Mouse (Mus musculus) liver, embryonic 15.5 days (tissue): ENCODE data around the gene Ccdc97. TPM values are rescaled to one million over a fixed set of nuclear protein-coding genes. Genes with fewer than 3 reads are reported as not detected.

Experiments
- ATAC-seq: fragments of 200-750 bp; cut with Nextera tagmentation; 2 replicates; pipeline ENCODE4 v1.8.0; 2017; ENCODE audit warnings: moderate number of reproducible peaks, mild to moderate bottlenecking, moderate library complexity; ENCODE audit not compliant: insufficient read depth
- H3K27ac ChIP-seq: fragments of 300-500 bp; sonication (generic); replicated peaks from 2 replicates; pipeline ENCODE4 v1.5.1; 2015; ENCODE audit warnings: mild to moderate bottlenecking, inconsistent platforms
- H3K27me3 ChIP-seq: fragments of 300-500 bp; sonication (generic); 2 replicates; pipeline ENCODE4 v1.6.1; 2015; ENCODE audit warnings: mild to moderate bottlenecking, inconsistent platforms
- H3K36me3 ChIP-seq: fragments of 300-500 bp; sonication (generic); replicated peaks from 2 replicates; pipeline ENCODE4 v1.6.1; 2015; ENCODE audit warnings: moderate library complexity, mild to moderate bottlenecking, inconsistent platforms
- H3K4me1 ChIP-seq: fragments of 300-500 bp; sonication (generic); replicated peaks from 2 replicates; pipeline ENCODE4 v1.6.1; 2015; ENCODE audit warnings: inconsistent platforms
- H3K4me2 ChIP-seq: fragments of 300-500 bp; sonication (generic); 2 replicates; pipeline ENCODE4 v1.6.1; 2015; ENCODE audit warnings: moderate library complexity, mild to moderate bottlenecking, inconsistent platforms
- H3K4me3 ChIP-seq: fragments of 300-500 bp; sonication (generic); replicated peaks from 2 replicates; pipeline ENCODE4 v1.5.1; 2015; ENCODE audit warnings: mild to moderate bottlenecking, inconsistent platforms
- H3K9ac ChIP-seq: fragments of 300-500 bp; sonication (generic); 2 replicates; pipeline ENCODE4 v1.6.1; 2015; ENCODE audit warnings: moderate library complexity, mild to moderate bottlenecking, inconsistent platforms
- H3K9me3 ChIP-seq: fragments of 300-500 bp; sonication (generic); replicated peaks from 2 replicates; pipeline ENCODE4 v1.6.1; 2016; ENCODE audit warnings: inconsistent platforms
- WGBS: fragments of 180-500 bp; shearing (Covaris S2); methylation state at CpG from one replicate; pipeline ENCODE4 v1.1.7; 2015; ENCODE audit warnings: mixed read lengths; ENCODE audit not compliant: insufficient replicate concordance; 5-methylcytosine and 5-hydroxymethylcytosine counted together
- polyA plus RNA-seq: library from polyadenylated mRNA; unstranded; fragments of >200 nt; fragmentation: Nextera tagmentation; extraction: Ambion mirVana; gene quantifications from 2 replicates; pipeline ENCODE4 v1.2.1, GENCODE M21; 2015

Gene Ccdc97
- 9.7 and 10.6 TPM in 2 replicates for polyA plus RNA-seq

DNA sequence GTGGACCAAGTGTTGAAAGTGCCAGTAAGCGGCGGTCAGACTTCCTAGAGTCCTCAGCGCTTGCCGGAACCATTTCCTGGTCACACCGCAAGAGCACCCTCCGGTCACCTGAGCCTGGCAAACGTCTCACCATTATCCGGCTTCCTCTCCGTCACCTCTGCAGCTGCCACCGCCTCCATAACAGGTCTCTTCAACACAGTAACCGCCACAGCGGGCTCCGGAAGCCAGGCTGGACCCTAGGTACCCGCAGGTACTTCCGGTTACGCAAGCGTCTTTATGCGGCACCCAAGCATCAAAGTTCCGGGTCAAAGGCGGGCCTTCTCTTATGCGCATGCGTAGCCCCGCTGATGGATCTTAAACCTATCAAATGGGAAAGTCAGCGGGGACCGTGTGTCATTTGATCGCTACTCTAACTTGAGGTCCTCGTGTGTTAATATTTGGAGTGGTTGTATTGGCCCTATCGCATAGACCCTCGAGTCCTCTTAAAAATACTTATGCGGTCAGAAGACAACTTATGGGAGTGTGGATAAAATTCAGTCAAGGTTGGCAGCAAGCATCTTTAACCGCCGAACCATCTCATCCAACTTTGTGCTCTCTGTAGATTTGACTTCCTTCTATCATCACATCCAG lies at the start of gene Ccdc97:
Ccdc97 (minus strand) TSS at position 301 of the 630 bp plus-strand sequence.
- H3K4me2 ChIP-seq, result peak within 1 kb of the TSS; percentile 80
- H3K9ac ChIP-seq, result peak within 1 kb of the TSS; percentile 77
- no peaks in the 10 kb centered on the region for H3K9me3 ChIP-seq
- H3K4me3 ChIP-seq, result peak within 1 kb of the TSS; percentile 76
- peaks cover 53% of the 10 kb centered on the region for H3K4me1 ChIP-seq
- no peaks in the 10 kb centered on the region for H3K27me3 ChIP-seq
- H3K27ac ChIP-seq, result peak within 1 kb of the TSS; percentile 84
- ATAC-seq, result peak; percentile 78
- H3K36me3 ChIP-seq, result peaks cover 75% of the 10 kb centered on the region
- 2% methylated on average over 32 of the region's 32 CpGs for WGBS

DNA sequence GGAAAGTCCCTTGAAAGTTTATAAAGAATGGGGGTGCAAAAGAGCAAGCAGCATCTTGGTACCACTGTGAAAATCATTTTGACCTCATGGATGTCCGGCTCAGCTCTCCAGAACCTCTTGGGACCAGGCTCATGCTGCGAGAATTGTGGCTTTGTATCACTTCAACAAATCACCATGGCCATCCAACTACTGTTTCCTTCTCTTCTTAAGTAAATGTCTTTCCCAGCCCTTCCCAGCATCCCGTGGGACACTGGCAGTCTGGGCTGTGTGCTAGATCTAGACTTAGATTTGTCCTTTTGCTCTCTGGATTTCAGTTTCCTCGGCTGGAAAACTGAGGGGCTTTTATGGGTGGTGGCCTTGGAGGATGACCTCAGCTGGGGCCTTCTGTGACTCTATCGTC lies 49.3 kb upstream of the Ccdc97 start:
- 66% methylated on average over 5 of the region's 5 CpGs for WGBS

DNA sequence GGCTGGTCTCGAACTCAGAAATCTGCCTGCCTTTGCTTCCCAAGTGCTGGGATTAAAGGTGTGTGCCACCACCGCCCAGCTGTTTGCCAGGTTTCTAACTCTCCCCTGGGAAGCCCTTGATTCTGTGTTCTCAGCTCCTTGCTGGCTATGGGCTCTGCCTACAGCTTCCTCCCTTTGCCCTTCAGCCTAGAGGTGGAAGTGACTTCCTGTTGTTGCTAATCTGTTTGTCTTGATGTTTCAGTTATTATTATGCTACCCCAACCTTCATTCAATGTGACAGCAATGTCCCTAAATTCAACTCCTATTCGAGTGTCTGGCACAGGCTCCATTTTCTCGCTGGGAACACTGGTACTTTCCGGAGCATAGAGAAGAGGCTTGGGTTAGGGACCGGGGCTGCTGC lies 47.2 kb upstream of the Ccdc97 start:
- H3K4me1 ChIP-seq, result no peaks in the 10 kb centered on the region
- no peak overlapping the region for H3K4me3 ChIP-seq
- no peak overlapping the region for H3K27ac ChIP-seq
- H3K9me3 ChIP-seq, result no peaks in the 10 kb centered on the region
- no peak overlapping the region for H3K9ac ChIP-seq
- ATAC-seq, result no peak
- 70% methylated on average over 6 of the region's 6 CpGs for WGBS
- no peak overlapping the region for H3K4me2 ChIP-seq
- H3K27me3 ChIP-seq, result no peaks in the 10 kb centered on the region
- no peaks in the 10 kb centered on the region for H3K36me3 ChIP-seq

More for the DNA sequence above, 49.3 kb upstream of the Ccdc97 start:
- H3K36me3 ChIP-seq, result no peaks in the 10 kb centered on the region
- no peaks in the 10 kb centered on the region for H3K4me1 ChIP-seq
- no peak overlapping the region for H3K9ac ChIP-seq
- no peak for ATAC-seq
- H3K4me3 ChIP-seq, result no peak overlapping the region
- no peaks in the 10 kb centered on the region for H3K9me3 ChIP-seq
- no peak overlapping the region for H3K27ac ChIP-seq
- H3K4me2 ChIP-seq, result no peak overlapping the region
- H3K27me3 ChIP-seq, result no peaks in the 10 kb centered on the region

DNA sequence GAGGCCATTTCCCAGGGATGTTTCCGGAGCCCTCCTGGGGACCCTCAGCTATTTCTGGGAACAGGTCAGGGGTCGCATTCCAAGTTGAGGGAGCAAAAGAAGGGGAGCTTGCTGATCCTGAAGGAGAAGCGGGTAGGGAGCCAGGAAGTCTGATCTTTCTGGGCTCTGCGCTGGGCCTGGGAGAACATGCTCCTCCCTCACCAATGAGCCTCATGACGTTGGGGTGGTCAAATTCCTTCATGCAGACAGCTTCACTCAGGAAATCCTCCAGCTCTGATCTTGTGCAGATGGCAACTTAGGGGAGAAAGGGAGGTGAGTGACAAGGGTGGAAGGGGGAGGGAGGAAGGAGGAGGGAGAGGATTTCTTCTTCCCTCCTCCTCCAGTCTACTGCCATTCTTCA lies 45.3 kb upstream of the Ccdc97 start:
- WGBS, result 52% methylated on average over 5 of the region's 5 CpGs
- H3K9ac ChIP-seq, result no peak overlapping the region
- no peak for ATAC-seq

DNA sequence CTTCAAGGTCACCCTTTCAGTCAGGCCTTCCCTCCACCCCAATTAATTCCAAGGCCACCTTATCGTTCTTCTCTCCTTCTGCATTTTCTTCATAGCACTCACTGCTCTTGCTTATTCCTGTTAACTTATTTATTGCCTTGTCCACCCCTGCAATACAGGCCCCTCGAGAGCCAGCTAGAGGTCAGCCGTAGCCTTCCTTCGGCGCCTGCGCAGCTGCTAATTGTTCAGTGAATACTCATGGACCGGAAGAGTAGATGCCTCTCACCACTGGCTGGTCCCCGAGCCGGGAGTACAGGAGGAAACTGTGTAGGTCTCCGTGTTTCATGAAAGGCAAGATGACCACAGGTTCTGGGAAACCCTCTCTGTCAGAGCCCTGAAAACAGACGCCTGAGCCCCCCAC lies 44.8 kb upstream of the Ccdc97 start:
- WGBS, result 59% methylated on average over 11 of the region's 11 CpGs
- peak; percentile 54; the same call in 1 of the 2 replicates for ATAC-seq
- no peaks in the 10 kb centered on the region for H3K4me1 ChIP-seq

More for the DNA sequence above, 45.3 kb upstream of the Ccdc97 start:
- Histone ChIP-seq H3K27me3 (no peaks in the 10 kb centered on the region), H3K4me2 (no peak overlapping the region), H3K4me1 (no peaks in the 10 kb centered on the region), H3K4me3 (no peak overlapping the region), H3K9me3 (no peaks in the 10 kb centered on the region), H3K27ac (no peak overlapping the region), H3K36me3 (no peaks in the 10 kb centered on the region)

DNA sequence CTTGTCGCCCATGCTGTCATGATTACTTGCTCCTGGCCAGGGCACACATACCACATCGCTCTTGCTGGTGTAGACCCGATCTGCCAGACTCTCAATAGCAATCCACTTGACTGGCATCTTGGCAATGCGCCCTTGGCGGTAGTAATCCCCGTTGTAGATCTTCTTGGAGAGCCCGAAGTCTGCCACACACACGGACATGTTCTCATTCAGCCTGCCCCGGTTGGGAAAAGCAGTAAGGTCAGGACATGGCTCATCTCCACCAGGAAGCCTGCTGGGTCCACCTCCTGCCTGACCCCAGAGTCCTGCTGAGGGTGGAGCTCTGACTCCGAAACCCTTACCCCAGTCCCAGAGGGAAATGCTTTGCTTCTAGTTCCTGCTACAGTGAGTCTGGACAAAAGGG lies 42.5 kb upstream of the Ccdc97 start:
- H3K27me3 ChIP-seq, result 0 out of 2 replicates have a peak, but pooled peaks cover 3% of the 10 kb centered on the region
- no peaks in the 10 kb centered on the region for H3K36me3 ChIP-seq
- ATAC-seq, result no peak
- H3K4me2 ChIP-seq, result no peak overlapping the region
- 0 out of 2 replicates have a peak, but pooled peaks cover 4% of the 10 kb centered on the region for H3K4me1 ChIP-seq
- no peak overlapping the region for H3K27ac ChIP-seq
- WGBS, result 74% methylated on average over 10 of the region's 10 CpGs
- H3K9ac ChIP-seq, result no peak overlapping the region
- no peaks in the 10 kb centered on the region for H3K9me3 ChIP-seq
- H3K4me3 ChIP-seq, result no peak overlapping the region

More for the DNA sequence above, 44.8 kb upstream of the Ccdc97 start:
- Histone ChIP-seq H3K4me2 (no peak overlapping the region), H3K9me3 (no peaks in the 10 kb centered on the region), H3K27me3 (no peaks in the 10 kb centered on the region), H3K9ac (no peak overlapping the region), H3K27ac (no peak overlapping the region), H3K36me3 (no peaks in the 10 kb centered on the region), H3K4me3 (no peak overlapping the region)

DNA sequence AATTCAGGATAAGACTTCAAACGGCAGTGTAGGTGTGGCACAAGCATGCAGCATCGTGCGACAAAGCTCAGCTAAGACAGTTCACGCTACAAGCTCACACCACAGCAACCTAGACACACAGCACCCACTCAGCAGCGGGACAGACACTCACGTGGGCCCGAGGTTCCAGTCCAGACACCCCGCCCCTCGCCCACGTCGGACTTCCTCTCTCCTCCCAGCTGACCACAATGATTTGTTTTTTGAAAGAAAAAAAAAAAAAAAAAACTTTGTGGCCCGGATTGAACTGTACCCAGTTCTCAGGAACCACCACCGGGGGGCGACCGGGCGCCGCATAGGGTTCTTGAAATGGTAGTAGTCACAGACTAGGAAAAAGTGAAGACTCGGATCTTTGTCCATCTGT lies 37.1 kb upstream of the Ccdc97 start:
- ATAC-seq, result no peak
- Histone ChIP-seq H3K4me2 (peak overlapping the region; percentile 96), H3K4me1 (peaks cover 39% of the 10 kb centered on the region), H3K27me3 (0 out of 2 replicates have a peak, but pooled peaks cover 3% of the 10 kb centered on the region), H3K4me3 (peak overlapping the region; percentile 80), H3K36me3 (peaks cover 19% of the 10 kb centered on the region), H3K27ac (peak overlapping the region; percentile 97), H3K9me3 (no peaks in the 10 kb centered on the region), H3K9ac (peak overlapping the region; percentile 63)
- WGBS, result 1% methylated on average over 18 of the region's 18 CpGs

DNA sequence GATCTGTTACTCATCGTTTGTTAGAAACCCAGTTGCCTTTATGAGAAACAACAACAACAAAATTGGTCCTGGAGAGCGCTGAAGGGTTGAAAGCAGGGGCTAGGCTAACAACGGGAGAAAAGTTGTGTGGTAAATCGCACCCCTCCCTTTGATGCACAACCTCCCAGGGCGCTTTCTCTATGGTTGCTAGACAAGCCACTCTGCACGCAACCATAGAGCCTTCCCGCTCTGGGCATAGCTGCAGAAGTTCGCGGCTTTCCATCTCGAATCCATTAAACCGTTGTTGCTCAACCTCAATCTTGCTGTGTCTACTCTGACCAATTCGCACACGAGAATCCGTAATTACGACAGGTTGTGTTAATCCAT lies 36.6 kb upstream of the Ccdc97 start:
- Histone ChIP-seq H3K27ac (peak overlapping the region; percentile 97), H3K4me1 (peaks cover 41% of the 10 kb centered on the region), H3K36me3 (peaks cover 25% of the 10 kb centered on the region), H3K4me3 (peak overlapping the region; percentile 80), H3K27me3 (0 out of 2 replicates have a peak, but pooled peaks cover 3% of the 10 kb centered on the region), H3K9ac (peak overlapping the region; percentile 63), H3K9me3 (no peaks in the 10 kb centered on the region), H3K4me2 (peak overlapping the region; percentile 96)
- peak; percentile 52 for ATAC-seq
- 0% methylated on average over 15 of the region's 15 CpGs for WGBS

DNA sequence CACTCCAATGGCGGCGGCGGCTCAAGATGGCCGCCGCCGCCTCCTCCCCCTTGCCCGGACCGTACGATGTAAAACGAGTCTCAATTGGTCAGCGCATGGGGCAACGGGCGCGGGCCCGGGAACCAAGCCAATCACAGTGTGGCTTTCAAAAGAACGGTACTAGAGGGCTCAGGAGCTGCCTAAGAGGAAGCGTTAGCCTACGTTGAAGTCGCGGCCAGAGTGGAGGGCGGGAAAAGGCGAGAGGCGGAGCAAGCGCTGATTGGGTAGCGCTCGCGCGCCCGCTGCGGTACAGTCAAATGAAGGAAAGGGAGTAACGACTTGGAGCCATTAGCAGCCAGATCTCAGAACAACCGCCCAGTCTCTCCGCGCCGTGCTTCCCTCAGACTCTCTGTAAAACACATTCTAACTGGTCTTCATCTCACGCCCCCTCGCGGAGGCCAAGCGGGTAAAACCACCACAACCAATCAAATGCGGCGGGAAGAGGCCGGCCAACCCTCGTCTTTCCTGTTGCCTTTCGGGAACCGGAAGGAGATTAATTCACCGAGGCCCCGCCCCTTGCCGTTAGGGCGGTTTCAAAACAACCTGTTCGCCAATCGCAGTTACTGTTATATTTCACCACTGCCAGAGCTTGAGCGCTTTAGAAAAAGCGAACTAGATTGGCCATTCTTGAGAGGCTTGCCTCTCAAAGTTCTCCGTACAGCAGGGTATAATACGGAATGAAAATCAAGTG lies 36.0 kb upstream of the Ccdc97 start, which contains the start of gene Hnrnpul1:
Hnrnpul1 (minus strand) TSS at position 20 of the 730 bp plus-strand sequence.
- peak within 1 kb of the TSS; percentile 80 for H3K4me3 ChIP-seq
- peak within 1 kb of the TSS; percentile 97 for H3K27ac ChIP-seq
- peak; percentile 91 for ATAC-seq
- peaks cover 30% of the 10 kb centered on the region for H3K36me3 ChIP-seq
- peak within 1 kb of the TSS; percentile 88 for H3K9ac ChIP-seq
- peaks cover 41% of the 10 kb centered on the region for H3K4me1 ChIP-seq
- under 1% methylated on average over 55 of the region's 55 CpGs for WGBS
- 0 out of 2 replicates have a peak, but pooled peaks cover 3% of the 10 kb centered on the region for H3K27me3 ChIP-seq
- peak within 1 kb of the TSS; percentile 96 for H3K4me2 ChIP-seq
- H3K9me3 ChIP-seq, result no peaks in the 10 kb centered on the region

DNA sequence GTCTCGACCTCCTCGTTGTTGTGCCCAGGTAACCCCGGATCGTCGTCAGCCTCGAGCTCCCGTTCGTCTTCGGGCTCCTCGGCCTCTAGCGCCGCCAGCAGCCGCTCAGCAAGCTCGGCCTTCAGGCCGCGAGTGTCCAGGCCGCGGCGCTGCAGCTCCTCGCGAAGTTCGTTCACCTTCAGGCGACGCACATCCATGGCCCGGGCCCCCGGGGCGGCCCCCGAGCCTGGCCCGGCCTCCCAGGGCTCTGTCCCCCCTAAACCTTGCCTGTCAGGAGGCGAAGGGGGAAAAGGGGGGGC lies 35.5 kb upstream of the Ccdc97 start:
- peak overlapping the region; percentile 96 for H3K4me2 ChIP-seq
- H3K9me3 ChIP-seq, result no peaks in the 10 kb centered on the region
- WGBS, result 0% methylated on average over 30 of the region's 30 CpGs
- peak overlapping the region; percentile 88 for H3K9ac ChIP-seq
- H3K27ac ChIP-seq, result peak overlapping the region; percentile 97
- peak overlapping the region; percentile 80 for H3K4me3 ChIP-seq
- 0 out of 2 replicates have a peak, but pooled peaks cover 3% of the 10 kb centered on the region for H3K27me3 ChIP-seq
- peaks cover 35% of the 10 kb centered on the region for H3K36me3 ChIP-seq
- ATAC-seq, result no peak
- H3K4me1 ChIP-seq, result peaks cover 41% of the 10 kb centered on the region
